Comparison of ENCODE assay signal across 19 mouse cellular contexts in the genomic region with DNA sequence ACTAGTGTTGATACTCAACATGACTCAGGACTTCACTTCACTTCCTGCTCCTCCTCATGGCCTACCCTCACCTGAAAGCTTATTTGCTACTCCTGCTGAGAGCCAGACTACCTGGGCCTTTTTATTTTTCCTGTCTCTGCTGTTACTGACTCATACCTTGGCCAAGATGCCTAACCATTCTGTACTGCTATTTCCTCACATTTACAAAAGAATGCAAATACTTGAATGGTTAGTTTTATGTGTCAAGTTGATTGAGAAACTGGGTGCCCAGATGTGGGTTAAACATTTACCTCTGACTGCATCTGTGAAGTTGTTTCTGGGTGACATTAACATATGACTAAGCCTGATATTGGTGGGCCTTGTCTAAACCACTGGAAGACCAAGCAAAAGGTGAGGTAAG. TPM values are rescaled to one million over a fixed set of nuclear protein-coding genes. Genes with fewer than 3 reads are reported as not detected.
DNase-seq lines count a peak whose midpoint lies in the region; ATAC-seq and TF ChIP-seq lines count a peak whose summit lies in the region.
"Had no signal": no experiment of that assay in that cellular context is flagged by ENCODE, and none has a peak within 500 bp of the region (broad histone marks: within the 10 kb centered on the region; RNA-seq: fewer than 3 reads in every experiment).

No protein-coding gene starts in this region.

- peak; percentile 26 for DNase-seq in kidney, adult 2 months
- peak; percentile 1 for DNase-seq in liver, adult 2 months (ENCODE audit: extremely low read depth, low read depth, low spot score)
- DNase-seq in liver: no peak
- DNase-seq in lung, postnatal 25 days (ENCODE audit: low spot score): peak; percentile 11
- DNase-seq in lung, postnatal 4 days: no peak
- no peak for DNase-seq in retina, embryonic 14.5 days (ENCODE audit: low spot score)
- DNase-seq: adrenal gland, postnatal 14 days; cerebellum, adult 11-12 months; cerebellum, adult 9-10 months; cerebellum, postnatal 25 days; gastrocnemius, postnatal 36 days; heart, adult 11 months; heart, postnatal 36 days had no signal

- no peak overlapping the region for H3K27ac ChIP-seq in kidney, adult 2 months (ENCODE audit: insufficient read depth, low read depth, low read length)
- H3K27ac ChIP-seq in kidney, embryonic 16.5 days (ENCODE audit: low read length): no peak overlapping the region
- no peak overlapping the region for H3K27ac ChIP-seq in liver, adult 2 months (replicated peaks; ENCODE audit: insufficient read depth, low read depth, low read length)
- H3K27ac ChIP-seq: embryonic facial prominence, embryonic 12.5 days; forebrain, embryonic 15.5 days; heart, embryonic 13.5 days had no signal

- H3K4me1 ChIP-seq in kidney, adult 2 months (ENCODE audit: control insufficient read depth, insufficient read depth, low read length): peaks cover 3% of the 10 kb centered on the region; the same call in 1 of the 2 replicates
- no peaks in the 10 kb centered on the region for H3K4me1 ChIP-seq in kidney, embryonic 16.5 days (ENCODE audit: insufficient read depth, low read length)
- H3K4me1 ChIP-seq in liver, adult 2 months (ENCODE audit: control insufficient read depth, insufficient read depth, low read length): no peaks in the 10 kb centered on the region
- H3K4me1 ChIP-seq: embryonic facial prominence, embryonic 12.5 days; heart, embryonic 13.5 days had no signal

- TF ChIP-seq CTCF in kidney, adult 2 months (conservative IDR thresholded peaks at IDR 0.05; ENCODE audit: insufficient read depth, insufficient read length, low read depth, low read length): no peak
- TF ChIP-seq CTCF in liver, adult 2 months (IDR thresholded peaks at IDR 0.05; ENCODE audit: low read depth, low read length): no peak

- H3K27me3 ChIP-seq in kidney, adult 2 months (replicated peaks; ENCODE audit: control insufficient read depth, insufficient read depth, low read length): no peaks in the 10 kb centered on the region
- no peaks in the 10 kb centered on the region for H3K27me3 ChIP-seq in kidney, embryonic 16.5 days (ENCODE audit: insufficient read depth, low read length)
- H3K27me3 ChIP-seq in liver, adult 2 months (ENCODE audit: control insufficient read depth, insufficient read depth, low read length): no peaks in the 10 kb centered on the region
- H3K27me3 ChIP-seq: embryonic facial prominence, embryonic 12.5 days; forebrain, embryonic 15.5 days; heart, embryonic 13.5 days; Patski had no signal

- H3K79me2 ChIP-seq in liver, adult 2 months (ENCODE audit: control insufficient read depth, insufficient read depth, low read length): no peaks in the 10 kb centered on the region

- no peak overlapping the region for H3K4me2 ChIP-seq in kidney, embryonic 16.5 days (replicated peaks; ENCODE audit: low read depth, low read length)
- H3K4me2 ChIP-seq: embryonic facial prominence, embryonic 12.5 days; forebrain, embryonic 15.5 days; heart, embryonic 13.5 days had no signal

- no peak for ATAC-seq in kidney, embryonic 16.5 days (ENCODE audit: low FRiP score, low TSS enrichment)
- ATAC-seq: activated CD4-positive, CD25-positive, alpha-beta regulatory T cell, adult 4 months; forebrain, embryonic 15.5 days; Patski had no signal

- no peak for TF ChIP-seq POLR2A in kidney, adult 2 months (IDR thresholded peaks at IDR 0.05; ENCODE audit: low read depth, low read length)
- no peak for TF ChIP-seq POLR2A in liver, adult 2 months (IDR thresholded peaks at IDR 0.05; ENCODE audit: extremely low read depth, insufficient read depth, low read length)

- no peaks in the 10 kb centered on the region for H3K9me3 ChIP-seq in kidney, embryonic 16.5 days (ENCODE audit: low read length)
- H3K9me3 ChIP-seq: embryonic facial prominence, embryonic 12.5 days; forebrain, embryonic 15.5 days; heart, embryonic 13.5 days had no signal

- H3K36me3 ChIP-seq in kidney, adult 2 months (ENCODE audit: control insufficient read depth, insufficient read depth, low read length): no peaks in the 10 kb centered on the region
- no peaks in the 10 kb centered on the region for H3K36me3 ChIP-seq in kidney, embryonic 16.5 days (ENCODE audit: insufficient read depth, low read length)
- no peaks in the 10 kb centered on the region for H3K36me3 ChIP-seq in liver, adult 2 months (ENCODE audit: control insufficient read depth, insufficient read depth, low read length)
- H3K36me3 ChIP-seq: embryonic facial prominence, embryonic 12.5 days; forebrain, embryonic 15.5 days; heart, embryonic 13.5 days had no signal

- H3K9ac ChIP-seq in kidney, embryonic 16.5 days (replicated peaks; ENCODE audit: low read length): no peak overlapping the region
- no peak overlapping the region for H3K9ac ChIP-seq in liver, adult 2 months (ENCODE audit: low read depth, low read length)
- H3K9ac ChIP-seq: embryonic facial prominence, embryonic 12.5 days; forebrain, embryonic 15.5 days; heart, embryonic 13.5 days had no signal

- H3K4me3 ChIP-seq in kidney, adult 2 months (ENCODE audit: insufficient read depth, low read depth, low read length): no peak overlapping the region
- H3K4me3 ChIP-seq in kidney, embryonic 16.5 days (ENCODE audit: low read length): no peak overlapping the region
- H3K4me3 ChIP-seq in liver, adult 2 months (ENCODE audit: insufficient read depth, low read depth, low read length): no peak overlapping the region
- H3K4me3 ChIP-seq: embryonic facial prominence, embryonic 12.5 days; forebrain, embryonic 15.5 days; heart, embryonic 13.5 days had no signal

RNA-seq across cellular contexts. Expression of gene D430041D05Rik, which starts 56.7 kb away (rescaled TPM):
- 0.02 and 0.07 TPM in 2 replicates for polyA plus RNA-seq in kidney, adult 2 months (2012; rRNA removed)
- polyA plus RNA-seq in kidney, embryonic 16.5 days (2015; fragmentation: Nextera tagmentation; extraction: Ambion mirVana): 0.42 and 0.55 TPM in 2 replicates
- 0.07 TPM in 1 of 2 replicates, not detected in the other for total RNA-seq in liver, adult 2 months (2014; rRNA removed)
- polyA plus RNA-seq in liver, adult 2 months (2012; rRNA removed): not detected in 2 replicates
- polyA plus RNA-seq: Patski had no signal

Comparison
In these comparisons a context has a peak if more than half of its experiments do, and no peak if none do; other contexts are left out.
1. DNase-seq: peak in kidney, adult 2 months (single experiment), liver, adult 2 months (single experiment) and lung, postnatal 25 days (single experiment); none in liver (single experiment), lung, postnatal 4 days (0 of 2) and retina, embryonic 14.5 days (single experiment).